Mouse (Mus musculus) forebrain, embryonic 16.5 days (tissue): Measurements from ENCODE around the gene Psmc3ip. TPM values are rescaled to one million over a fixed set of nuclear protein-coding genes. Genes with fewer than 3 reads are reported as not detected.

Experiments used
- ATAC-seq: fragments of 200-750 bp; cut with Nextera tagmentation; 2 replicates; pipeline ENCODE4 v1.8.0; 2017; ENCODE audit warnings: mild to moderate bottlenecking, moderate library complexity
- H3K27ac ChIP-seq: fragments of 300-500 bp; sonication (generic); 2 replicates; pipeline ENCODE4 v1.5.1; 2014; ENCODE audit warnings: low read length, control low read depth
- H3K27me3 ChIP-seq: fragments of 300-500 bp; sonication (generic); replicated peaks from 2 replicates; pipeline ENCODE4 v1.6.1; 2014; ENCODE audit warnings: low read length; ENCODE audit not compliant: control insufficient read depth, insufficient read depth
- H3K36me3 ChIP-seq: fragments of 300-500 bp; sonication (generic); 2 replicates; pipeline ENCODE4 v1.6.1; 2014; ENCODE audit not compliant: control insufficient read depth, insufficient read depth
- H3K4me1 ChIP-seq: fragments of 300-500 bp; sonication (generic); replicated peaks from 2 replicates; pipeline ENCODE4 v1.6.1; 2014; ENCODE audit warnings: low read length; ENCODE audit not compliant: control insufficient read depth, insufficient read depth
- H3K4me2 ChIP-seq: fragments of 300-500 bp; sonication (generic); 2 replicates; pipeline ENCODE4 v1.6.1; 2014; ENCODE audit warnings: mild to moderate bottlenecking, low read length, control low read depth
- H3K4me3 ChIP-seq: fragments of 300-500 bp; sonication (generic); replicated peaks from 2 replicates; pipeline ENCODE4 v1.5.1; 2014; ENCODE audit warnings: mild to moderate bottlenecking, low read length, control low read depth
- H3K9ac ChIP-seq: fragments of 300-500 bp; sonication (generic); replicated peaks from 2 replicates; pipeline ENCODE4 v1.6.1; 2014; ENCODE audit warnings: low read depth, low read length, control low read depth
- H3K9me3 ChIP-seq: fragments of 300-500 bp; sonication (generic); 2 replicates; pipeline ENCODE4 v1.6.1; 2016; ENCODE audit warnings: low read length; ENCODE audit not compliant: control insufficient read depth
- whole genome bisulfite sequencing: fragments of 180-500 bp; shearing (Covaris S2); extraction: QIAGEN DNeasy Blood & Tissue Kit; methylation state at CpG from one replicate; pipeline ENCODE4 v1.1.7; 2014; 5-methylcytosine and 5-hydroxymethylcytosine counted together
- polyA plus RNA-seq: library from polyadenylated mRNA; unstranded; fragments of >200 nt; fragmentation: Nextera tagmentation; extraction: Ambion mirVana; gene quantifications from 2 replicates; pipeline ENCODE4 v1.2.1, GENCODE M21; 2015

The Psmc3ip gene
- polyA plus RNA-seq = 37.3 and 43.6 TPM in 2 replicates

DNA sequence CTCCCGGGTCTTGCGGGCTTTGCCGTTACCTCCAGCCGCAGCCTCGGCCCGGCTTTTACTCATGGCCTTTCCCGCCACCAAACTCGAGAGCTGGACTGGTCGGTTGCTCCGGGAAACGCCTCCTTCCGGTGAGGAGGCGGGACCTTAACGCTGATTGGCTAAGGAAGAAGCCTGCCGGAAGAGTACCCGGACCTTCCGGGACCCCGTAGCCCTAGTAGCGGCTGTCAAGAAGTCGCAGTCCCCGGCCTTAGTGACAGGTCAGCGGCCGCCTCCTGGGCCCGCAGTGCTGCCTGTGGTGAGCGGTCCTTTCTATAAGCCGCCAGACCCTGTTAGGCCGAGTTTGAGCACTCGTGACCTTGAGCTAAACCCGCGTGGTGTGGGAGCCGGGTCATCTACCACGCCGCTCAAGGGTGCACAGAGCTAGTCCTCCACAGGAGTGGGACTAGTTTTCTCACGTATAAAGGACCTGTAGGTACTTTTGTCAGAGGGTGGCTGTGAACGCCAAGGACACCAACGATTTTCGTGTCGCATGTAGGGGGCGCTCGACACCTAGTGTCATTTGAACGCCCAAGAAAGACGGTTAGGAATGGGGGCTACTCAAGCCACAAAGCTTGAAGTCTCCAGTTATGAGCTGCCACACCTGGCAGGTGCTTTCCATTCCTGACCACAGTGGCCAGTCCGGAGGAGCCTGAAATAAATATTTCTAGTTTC is at the start of gene Psmc3ip:
Psmc3ip (minus strand) TSS at position 123 of the 711 bp plus-strand sequence.
- Histone ChIP-seq H3K27ac (peak within 1 kb of the TSS; percentile 83), H3K9me3 (no peaks in the 10 kb centered on the region), H3K4me3 (peak within 1 kb of the TSS; percentile 71), H3K27me3 (no peaks in the 10 kb centered on the region), H3K36me3 (peaks cover 54% of the 10 kb centered on the region), H3K4me1 (peaks cover 11% of the 10 kb centered on the region), H3K4me2 (peak within 1 kb of the TSS; percentile 82), H3K9ac (peak within 1 kb of the TSS; percentile 73)
- ATAC-seq = peak; percentile 98
- under 1% methylated on average over 42 of the region's 43 CpGs for WGBS

DNA sequence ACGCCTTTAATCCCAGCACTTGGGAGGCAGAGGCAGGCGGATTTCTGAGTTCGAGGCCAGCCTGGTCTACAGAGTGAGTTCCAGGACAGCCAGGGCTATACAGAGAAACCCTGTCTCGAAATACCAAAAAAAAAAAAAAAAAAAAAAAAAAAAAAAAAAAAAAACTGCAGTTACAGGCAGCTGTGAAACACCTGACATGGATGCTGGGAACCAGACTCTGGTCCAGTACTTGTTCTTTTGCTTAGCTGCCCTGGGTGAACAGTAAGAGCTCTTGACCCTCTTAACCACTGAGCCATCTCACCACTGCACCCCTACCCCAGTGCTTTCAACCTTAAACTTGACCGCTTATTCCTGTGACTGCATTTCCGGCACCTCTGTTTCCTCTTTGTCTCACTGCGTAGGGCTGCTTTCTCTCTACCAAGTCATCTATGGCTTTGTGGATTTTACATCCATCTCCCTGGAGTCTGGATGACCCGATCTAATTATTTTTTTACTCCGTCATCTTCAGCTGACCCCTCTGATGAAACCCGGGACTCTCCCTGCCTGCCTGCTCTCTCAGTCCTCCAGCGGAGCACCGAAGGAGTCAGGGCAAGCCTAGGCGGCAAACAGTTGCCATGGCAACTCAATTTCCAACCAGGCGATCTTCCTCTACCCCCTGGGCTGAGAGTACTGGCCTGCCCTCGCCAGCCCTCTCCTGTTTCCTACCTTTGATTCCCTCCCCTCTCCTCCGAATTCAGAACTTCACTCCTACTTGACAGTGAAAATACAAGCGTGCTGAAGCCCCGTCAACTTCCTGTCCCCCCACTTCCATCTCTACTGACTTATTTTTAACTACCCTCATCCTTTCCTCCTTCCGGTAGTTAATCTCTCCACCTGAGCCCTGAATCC is 48.3 kb upstream of the Psmc3ip start:
- Histone ChIP-seq H3K27me3 (no peaks in the 10 kb centered on the region), H3K36me3 (no peaks in the 10 kb centered on the region), H3K9ac (peak overlapping the region; percentile 28; the same call in 1 of the 2 replicates), H3K4me1 (peaks cover 10% of the 10 kb centered on the region), H3K9me3 (no peaks in the 10 kb centered on the region), H3K4me2 (peak overlapping the region; percentile 42), H3K4me3 (peak overlapping the region; percentile 30), H3K27ac (no peak overlapping the region)
- 25% methylated on average over 19 of the region's 19 CpGs for WGBS
- peak; percentile 56; the same call in 1 of the 2 replicates for ATAC-seq

DNA sequence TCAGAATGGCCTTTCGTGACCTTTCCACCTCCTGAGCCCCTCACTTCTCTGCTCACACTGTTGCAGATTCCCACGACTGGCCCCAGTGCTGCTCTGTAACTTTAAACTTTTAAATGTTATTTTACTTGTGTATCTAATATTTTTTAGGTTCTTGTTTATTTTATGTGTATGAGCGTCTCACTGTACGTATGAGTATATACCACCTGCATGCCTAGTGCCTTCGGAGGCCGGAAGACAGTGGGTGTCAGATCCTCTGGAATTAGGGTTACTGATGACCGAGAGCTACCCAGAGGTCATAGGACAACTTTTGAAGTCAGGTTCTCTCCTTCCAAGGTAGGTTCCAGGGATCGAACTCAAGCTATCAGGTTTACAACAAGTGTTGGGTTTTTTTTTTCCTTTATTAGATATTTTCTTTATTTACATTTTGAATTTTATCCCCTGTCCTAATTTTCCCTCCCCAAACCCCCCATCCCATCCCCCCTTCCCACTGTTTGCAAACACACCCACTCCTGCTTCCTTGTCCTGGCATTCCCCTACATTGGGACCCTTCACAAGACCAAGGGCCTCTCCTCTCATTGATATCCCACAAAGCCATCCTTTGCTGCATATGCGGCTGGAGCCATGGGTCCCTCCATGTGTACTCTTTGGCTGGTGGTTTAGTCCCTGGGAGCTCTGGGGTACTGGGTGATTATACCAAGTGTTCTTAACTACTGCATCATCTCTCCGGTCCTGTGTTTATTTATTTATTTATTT is 47.2 kb upstream of the Psmc3ip start:
- H3K36me3 ChIP-seq = no peaks in the 10 kb centered on the region
- no peak overlapping the region for H3K27ac ChIP-seq
- no peaks in the 10 kb centered on the region for H3K27me3 ChIP-seq
- no peak overlapping the region for H3K4me3 ChIP-seq
- H3K9ac ChIP-seq = no peak overlapping the region
- 92% methylated on average over 10 of the region's 10 CpGs for WGBS
- peaks cover 10% of the 10 kb centered on the region for H3K4me1 ChIP-seq
- H3K4me2 ChIP-seq = no peak overlapping the region
- no peaks in the 10 kb centered on the region for H3K9me3 ChIP-seq
- ATAC-seq = no peak

DNA sequence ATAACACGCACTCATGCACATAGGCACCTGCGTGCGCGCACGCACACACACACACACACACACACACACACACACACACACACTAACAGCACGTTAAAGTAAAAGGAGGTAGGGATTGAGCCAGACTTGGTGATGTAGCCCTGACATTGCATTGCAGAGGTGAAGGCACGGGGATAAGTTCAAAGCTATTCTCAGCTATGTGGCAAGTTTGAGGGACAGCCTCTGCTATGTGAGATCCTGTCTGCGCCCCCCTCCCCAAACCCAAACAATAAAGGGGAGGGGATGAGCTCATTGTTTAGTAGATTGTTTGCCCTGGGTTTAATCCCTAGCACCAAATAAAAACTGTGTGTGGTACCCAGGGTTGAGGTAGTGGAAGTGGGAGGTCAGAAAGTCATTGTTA is 45.9 kb upstream of the Psmc3ip start:
- H3K36me3 ChIP-seq = no peaks in the 10 kb centered on the region
- peaks cover 10% of the 10 kb centered on the region for H3K4me1 ChIP-seq
- no peak overlapping the region; the same call in 1 of the 2 replicates for H3K27ac ChIP-seq
- H3K9me3 ChIP-seq = no peaks in the 10 kb centered on the region
- H3K9ac ChIP-seq = no peak overlapping the region
- no peaks in the 10 kb centered on the region for H3K27me3 ChIP-seq
- no peak overlapping the region for H3K4me2 ChIP-seq
- H3K4me3 ChIP-seq = no peak overlapping the region
- 63% methylated on average over 8 of the region's 8 CpGs for WGBS
- no peak for ATAC-seq

DNA sequence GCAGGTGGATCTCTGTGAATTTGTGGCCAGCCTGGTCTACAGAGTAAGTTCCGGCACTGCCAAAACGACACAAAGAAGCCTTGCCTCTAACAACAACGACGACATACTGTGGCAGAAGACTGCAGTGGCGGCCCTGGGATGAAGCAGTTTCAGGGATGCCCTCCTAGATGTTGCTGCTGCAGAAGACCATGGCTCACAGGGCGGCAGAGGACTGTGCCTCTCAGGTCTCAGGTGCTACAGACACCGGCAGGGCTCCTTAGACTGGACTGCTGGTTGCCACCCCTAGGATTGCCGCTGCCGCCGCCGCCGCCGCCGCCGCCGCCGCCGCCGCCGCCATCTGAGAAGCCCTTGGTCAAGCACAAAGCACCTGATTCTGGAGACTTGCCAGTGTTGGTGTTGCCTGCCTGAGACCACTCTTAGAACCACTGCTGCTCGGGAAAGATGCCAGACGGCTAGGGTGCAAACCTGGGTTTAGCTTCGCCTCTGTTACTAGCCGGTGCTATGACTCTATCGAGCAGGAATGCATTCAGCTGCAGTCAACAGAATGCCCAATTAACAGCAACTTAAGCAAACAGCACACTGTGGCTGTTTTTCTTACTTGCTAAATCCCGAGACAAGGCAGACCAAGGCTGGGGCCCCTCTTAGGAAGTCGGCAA is 45.1 kb upstream of the Psmc3ip start:
- WGBS = 15% methylated on average over 25 of the region's 27 CpGs
- no peaks in the 10 kb centered on the region for H3K27me3 ChIP-seq
- H3K4me2 ChIP-seq = peak overlapping the region; percentile 61
- peak overlapping the region; percentile 56 for H3K27ac ChIP-seq
- H3K36me3 ChIP-seq = no peaks in the 10 kb centered on the region
- H3K4me1 ChIP-seq = peaks cover 10% of the 10 kb centered on the region
- peak overlapping the region; percentile 43 for H3K4me3 ChIP-seq
- H3K9me3 ChIP-seq = no peaks in the 10 kb centered on the region
- H3K9ac ChIP-seq = peak overlapping the region; percentile 62
- peak; percentile 82 for ATAC-seq

DNA sequence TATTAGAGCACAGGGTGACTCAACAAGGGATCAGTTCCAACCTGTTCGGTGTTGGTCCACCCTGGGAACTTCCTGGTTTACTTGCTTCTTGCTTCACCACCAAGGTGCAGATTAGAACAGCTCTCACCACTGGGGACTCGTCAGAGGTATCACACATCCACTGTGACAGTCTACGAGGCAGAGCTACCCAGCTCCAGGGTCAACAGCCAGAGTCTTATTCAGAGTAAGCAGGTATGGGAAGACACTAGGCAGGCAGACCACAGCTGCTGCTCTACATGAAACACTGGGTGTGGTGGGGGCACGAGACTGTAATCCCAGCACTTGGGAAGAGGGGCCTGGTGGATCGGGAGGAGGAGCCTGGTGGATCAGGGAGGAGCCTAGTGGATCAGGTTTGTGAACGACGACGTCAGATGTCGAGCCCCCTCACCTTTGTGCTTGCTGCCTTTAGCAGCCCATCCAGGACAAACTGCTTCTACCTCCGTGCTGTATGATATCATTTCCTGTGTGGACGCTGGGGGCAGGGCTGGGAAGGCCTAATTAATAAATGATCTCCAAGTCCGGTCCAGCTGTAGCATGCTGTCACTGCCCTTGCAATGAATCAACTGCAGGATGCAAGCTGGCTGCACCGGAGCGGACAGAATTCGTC is 43.4 kb upstream of the Psmc3ip start:
- H3K4me3 ChIP-seq = no peak overlapping the region
- no peaks in the 10 kb centered on the region for H3K27me3 ChIP-seq
- WGBS = 22% methylated on average over 15 of the region's 15 CpGs
- H3K4me1 ChIP-seq = peaks cover 8% of the 10 kb centered on the region
- peak overlapping the region; percentile 29; the same call in 1 of the 2 replicates for H3K9ac ChIP-seq
- no peaks in the 10 kb centered on the region for H3K36me3 ChIP-seq
- no peak for ATAC-seq
- H3K27ac ChIP-seq = no peak overlapping the region
- no peaks in the 10 kb centered on the region for H3K9me3 ChIP-seq
- peak overlapping the region; percentile 29 for H3K4me2 ChIP-seq

DNA sequence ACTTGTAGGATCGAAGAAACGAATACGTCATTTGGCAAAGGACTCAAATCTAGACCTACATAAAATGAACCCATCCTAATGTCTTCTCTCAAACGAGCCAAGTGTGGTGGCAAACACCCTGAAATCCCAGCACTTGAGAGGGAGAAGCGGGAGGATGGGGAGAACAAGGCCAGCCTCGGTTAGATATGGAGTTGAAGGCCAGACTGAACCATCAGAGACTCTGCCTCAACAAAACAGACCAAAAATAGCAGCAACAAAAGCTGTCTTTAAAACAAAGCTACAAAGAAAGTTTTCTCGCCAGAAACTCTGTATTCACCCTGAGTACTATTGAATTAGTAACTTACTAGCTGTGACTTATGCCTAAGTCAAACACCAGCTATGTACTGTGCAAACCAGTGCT is 41.8 kb upstream of the Psmc3ip start:
- H3K9ac ChIP-seq = no peak overlapping the region
- no peak overlapping the region for H3K4me3 ChIP-seq
- H3K4me1 ChIP-seq = peaks cover 6% of the 10 kb centered on the region
- no peak for ATAC-seq
- no peaks in the 10 kb centered on the region for H3K36me3 ChIP-seq
- no peaks in the 10 kb centered on the region for H3K9me3 ChIP-seq
- no peaks in the 10 kb centered on the region for H3K27me3 ChIP-seq
- no peak overlapping the region for H3K4me2 ChIP-seq
- H3K27ac ChIP-seq = no peak overlapping the region
- WGBS = 78% methylated on average over 7 of the region's 7 CpGs

DNA sequence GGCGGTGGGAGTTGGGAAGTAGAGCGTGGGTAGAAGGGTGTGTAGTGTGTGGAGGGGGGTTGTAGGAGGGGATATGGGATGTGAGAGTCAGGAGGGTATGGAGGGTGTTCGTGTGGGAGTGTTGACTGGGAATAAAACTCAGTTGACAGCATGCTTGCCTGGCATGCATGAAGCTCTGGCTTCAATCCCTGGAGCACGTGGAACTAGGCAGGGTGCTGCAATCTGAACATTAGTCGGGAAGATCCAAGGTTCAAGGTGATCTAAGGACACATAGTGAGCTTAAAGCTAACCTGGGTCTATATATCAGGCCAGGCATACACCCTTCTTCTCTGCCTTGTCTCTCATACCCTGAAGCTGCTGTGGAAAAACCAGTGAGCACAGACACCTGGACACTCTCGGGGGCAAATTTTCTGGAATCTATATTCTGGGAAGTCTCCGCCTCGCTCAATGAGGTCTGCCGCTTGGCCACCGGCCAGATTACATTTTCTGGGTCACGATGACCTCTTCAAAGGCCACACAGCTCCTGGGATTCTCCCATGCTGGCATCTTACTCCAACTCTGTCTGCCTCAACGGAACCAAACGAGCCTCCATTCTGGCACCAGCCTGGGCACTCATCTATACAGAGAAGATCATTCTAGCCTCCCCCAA is 39.1 kb upstream of the Psmc3ip start:
- Histone ChIP-seq H3K27ac (no peak overlapping the region), H3K4me1 (no peaks in the 10 kb centered on the region; the same call in 1 of the 2 replicates), H3K36me3 (no peaks in the 10 kb centered on the region), H3K27me3 (no peaks in the 10 kb centered on the region), H3K4me3 (no peak overlapping the region), H3K9ac (no peak overlapping the region), H3K4me2 (no peak overlapping the region), H3K9me3 (no peaks in the 10 kb centered on the region)
- WGBS = 74% methylated on average over 13 of the region's 13 CpGs
- ATAC-seq = no peak
